Mouse (Mus musculus): Measurements from ENCODE around the gene Msh5. TPM values are rescaled to one million over a fixed set of nuclear protein-coding genes. Genes with fewer than 3 reads are reported as not detected.
A peak's percentile ranks its signal among the peaks of the same experiment; 100 is the strongest.

Msh5 gene
- polyA plus RNA-seq, 1 experiment from 2014 or later, result 4.7 TPM

DNA sequence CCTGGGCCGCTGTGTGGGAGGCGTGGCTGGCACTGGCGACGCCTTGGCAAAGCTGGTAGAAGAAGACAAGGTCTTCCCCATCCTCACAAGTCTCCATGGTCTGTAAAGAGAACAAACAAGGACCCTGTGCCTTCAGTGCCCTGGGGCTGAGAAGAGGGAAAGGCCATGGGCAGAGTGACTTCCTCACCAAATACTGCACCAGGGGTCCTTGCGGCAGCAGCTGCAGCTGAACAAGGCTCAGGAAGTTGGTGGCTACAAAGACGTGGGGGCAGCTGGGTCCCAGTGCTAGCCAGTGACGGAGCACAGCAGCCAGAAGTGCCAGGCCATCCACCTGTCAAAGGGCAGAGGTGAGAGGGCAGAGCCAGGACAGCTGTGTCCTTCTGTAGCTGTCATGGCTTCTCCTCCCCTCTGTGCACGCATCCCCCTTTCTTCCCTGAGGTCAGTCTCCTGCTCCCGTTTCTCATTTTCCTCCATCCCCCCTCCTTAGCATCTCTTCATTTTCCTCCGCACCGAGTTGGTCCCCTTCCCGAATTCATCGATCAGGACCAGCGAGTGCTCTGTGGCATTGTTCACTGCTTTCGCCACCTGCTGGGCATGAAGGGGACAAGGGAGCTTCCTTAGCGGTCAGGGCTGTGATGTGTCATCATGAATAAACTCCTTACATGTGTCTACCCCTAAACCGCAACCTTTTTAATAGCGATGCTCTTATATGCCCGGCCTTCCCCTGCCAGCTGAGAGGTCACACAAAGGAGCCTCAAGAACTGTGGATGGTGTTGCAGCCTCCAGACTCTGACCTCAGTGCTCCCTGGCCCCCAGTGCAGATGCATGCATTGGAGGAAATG is 16.6 kb downstream of the Msh5 start:
- Histone ChIP-seq H3K27me3 (replicated peaks; ENCODE audit: control insufficient read depth, insufficient read depth, low read length) (no peaks in the 10 kb centered on the region), H3K9me3 (ENCODE audit: control insufficient read depth, low read length) (no peaks in the 10 kb centered on the region), H3K4me1 (replicated peaks; ENCODE audit: control insufficient read depth, insufficient read depth, low read length) (peaks cover 30% of the 10 kb centered on the region), H3K4me2 (no peak overlapping the region), H3K9ac (ENCODE audit: low read depth, low read length) (no peak overlapping the region), H3K4me3 (ENCODE audit: low read depth, low read length) (no peak overlapping the region), H3K36me3 (ENCODE audit: control insufficient read depth, insufficient read depth, low read length) (no peaks in the 10 kb centered on the region), H3K27ac (ENCODE audit: low read depth, low read length) (no peak overlapping the region)
- 41% methylated on average over 19 of the region's 19 CpGs for WGBS
- no peak for DNase-seq (ENCODE audit: low spot score)
- ATAC-seq (replicated peaks; ENCODE audit: low FRiP score), result no peak

DNA sequence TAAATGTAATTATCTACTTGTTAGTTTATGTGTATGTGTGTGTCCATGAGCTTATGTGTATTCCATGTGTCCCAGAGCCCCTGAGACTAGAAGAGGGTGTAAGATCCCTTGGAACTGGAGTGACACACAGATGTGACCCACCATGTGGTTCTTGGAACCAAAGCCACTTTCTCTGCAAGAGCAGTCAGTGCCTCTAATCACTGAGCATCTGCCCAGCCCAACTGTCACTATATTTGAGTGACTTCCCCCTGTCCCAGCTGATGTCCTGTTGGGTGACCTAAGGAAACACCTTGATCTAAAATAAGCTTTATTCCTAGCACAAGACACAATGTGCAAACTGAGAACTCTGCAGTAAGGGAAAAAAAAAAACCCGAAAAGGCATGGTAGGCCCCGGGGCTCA is 18.2 kb downstream of the Msh5 start:
- no peak overlapping the region for H3K9ac ChIP-seq (ENCODE audit: low read depth, low read length)
- H3K4me2 ChIP-seq, result no peak overlapping the region
- peaks cover 43% of the 10 kb centered on the region for H3K4me1 ChIP-seq (replicated peaks; ENCODE audit: control insufficient read depth, insufficient read depth, low read length)
- no peaks in the 10 kb centered on the region for H3K36me3 ChIP-seq (ENCODE audit: control insufficient read depth, insufficient read depth, low read length)
- WGBS, result 67% methylated on average over 2 of the region's 2 CpGs
- no peak for ATAC-seq (replicated peaks; ENCODE audit: low FRiP score)
- no peaks in the 10 kb centered on the region for H3K9me3 ChIP-seq (ENCODE audit: control insufficient read depth, low read length)
- no peaks in the 10 kb centered on the region for H3K27me3 ChIP-seq (replicated peaks; ENCODE audit: control insufficient read depth, insufficient read depth, low read length)
- no peak overlapping the region for H3K27ac ChIP-seq (ENCODE audit: low read depth, low read length)
- H3K4me3 ChIP-seq (ENCODE audit: low read depth, low read length), result no peak overlapping the region
- no peak for DNase-seq (ENCODE audit: low spot score)

DNA sequence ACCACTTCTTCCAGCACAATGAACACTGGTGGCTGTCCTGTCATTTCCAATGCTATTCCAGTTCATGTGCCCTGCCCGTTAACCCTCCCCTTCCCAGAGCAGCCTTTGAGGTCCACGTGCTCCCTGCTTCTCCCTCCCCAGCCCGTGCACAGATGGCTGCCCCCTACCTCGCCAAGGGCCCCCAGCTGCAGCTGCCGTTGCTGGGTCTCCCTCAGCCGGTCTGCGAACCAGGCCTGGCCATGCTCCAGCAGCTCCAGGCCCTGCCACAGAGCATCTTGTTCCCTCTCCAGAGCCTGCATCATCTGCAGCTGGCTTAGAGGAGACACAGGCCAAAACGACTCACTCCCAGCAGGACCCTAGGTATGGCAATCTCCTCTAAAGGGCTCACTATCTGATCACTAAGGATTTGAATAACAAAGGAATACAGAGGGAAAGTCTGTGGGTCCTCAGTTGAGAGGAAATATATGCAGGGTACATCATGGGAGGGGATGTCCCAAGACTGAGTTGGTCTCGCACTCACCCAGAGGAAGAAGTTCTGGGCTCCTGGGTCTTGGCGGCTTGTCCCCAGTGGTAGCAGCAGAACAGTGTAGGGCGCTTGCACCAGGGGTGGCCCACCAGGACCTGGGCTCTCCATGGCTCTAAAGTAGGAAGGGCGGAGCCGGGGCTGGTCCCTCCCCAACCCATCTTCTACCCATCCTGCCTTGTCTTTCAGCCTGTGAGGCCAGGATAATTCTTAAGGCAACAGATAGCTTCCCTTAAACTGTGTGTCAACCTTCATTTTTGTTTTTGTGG is 19.1 kb downstream of the Msh5 start, which contains the start of gene Sapcd1:
Sapcd1 (minus strand) TSS at position 740 of the 792 bp plus-strand sequence.
- H3K9ac ChIP-seq (ENCODE audit: low read depth, low read length), result peak within 1 kb of the TSS; percentile 46
- no peak for DNase-seq (ENCODE audit: low spot score)
- H3K27ac ChIP-seq (ENCODE audit: low read depth, low read length), result peak within 1 kb of the TSS; percentile 32; the same call in 1 of the 2 replicates
- peak within 1 kb of the TSS; percentile 15; the same call in 1 of the 2 replicates for H3K4me3 ChIP-seq (ENCODE audit: low read depth, low read length)
- H3K27me3 ChIP-seq (replicated peaks; ENCODE audit: control insufficient read depth, insufficient read depth, low read length), result no peaks in the 10 kb centered on the region
- H3K4me2 ChIP-seq, result peak within 1 kb of the TSS; percentile 23; the same call in 1 of the 2 replicates
- H3K36me3 ChIP-seq (ENCODE audit: control insufficient read depth, insufficient read depth, low read length), result no peaks in the 10 kb centered on the region
- 0 out of 2 replicates have a peak, but pooled peaks have one; percentile 41 for ATAC-seq (replicated peaks; ENCODE audit: low FRiP score)
- H3K9me3 ChIP-seq (ENCODE audit: control insufficient read depth, low read length), result no peaks in the 10 kb centered on the region
- 54% methylated on average over 13 of the region's 13 CpGs for WGBS
- H3K4me1 ChIP-seq (replicated peaks; ENCODE audit: control insufficient read depth, insufficient read depth, low read length), result peaks cover 52% of the 10 kb centered on the region

DNA sequence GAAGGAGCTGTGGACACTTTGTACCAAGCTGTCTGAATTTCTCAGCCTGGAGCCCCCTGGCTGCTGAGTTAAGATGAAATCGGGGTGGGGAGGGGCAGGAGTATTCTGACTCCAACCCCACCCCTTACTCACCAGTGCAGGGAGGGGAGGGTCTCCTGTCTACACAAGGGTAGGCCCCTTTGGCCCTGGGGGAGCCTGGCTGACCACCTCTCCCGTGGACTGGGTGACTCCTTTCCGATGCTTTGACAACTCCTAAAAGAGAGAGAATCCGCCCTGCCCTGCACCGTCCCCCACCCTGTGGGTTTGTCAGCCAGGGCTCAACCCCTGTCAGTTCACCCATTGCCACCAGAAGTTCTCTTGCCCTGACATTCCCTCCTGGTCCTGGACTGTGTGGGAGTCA is 20.3 kb downstream of the Msh5 start:
- no peak for ATAC-seq (replicated peaks; ENCODE audit: low FRiP score)
- no peak for DNase-seq (ENCODE audit: low spot score)
- Histone ChIP-seq H3K9ac (ENCODE audit: low read depth, low read length) (no peak overlapping the region), H3K4me2 (no peak overlapping the region), H3K4me1 (replicated peaks; ENCODE audit: control insufficient read depth, insufficient read depth, low read length) (peaks cover 61% of the 10 kb centered on the region), H3K27me3 (replicated peaks; ENCODE audit: control insufficient read depth, insufficient read depth, low read length) (no peaks in the 10 kb centered on the region), H3K4me3 (ENCODE audit: low read depth, low read length) (no peak overlapping the region), H3K9me3 (ENCODE audit: control insufficient read depth, low read length) (no peaks in the 10 kb centered on the region), H3K36me3 (ENCODE audit: control insufficient read depth, insufficient read depth, low read length) (no peaks in the 10 kb centered on the region), H3K27ac (ENCODE audit: low read depth, low read length) (no peak overlapping the region)
- WGBS, result 76% methylated on average over 5 of the region's 5 CpGs

DNA sequence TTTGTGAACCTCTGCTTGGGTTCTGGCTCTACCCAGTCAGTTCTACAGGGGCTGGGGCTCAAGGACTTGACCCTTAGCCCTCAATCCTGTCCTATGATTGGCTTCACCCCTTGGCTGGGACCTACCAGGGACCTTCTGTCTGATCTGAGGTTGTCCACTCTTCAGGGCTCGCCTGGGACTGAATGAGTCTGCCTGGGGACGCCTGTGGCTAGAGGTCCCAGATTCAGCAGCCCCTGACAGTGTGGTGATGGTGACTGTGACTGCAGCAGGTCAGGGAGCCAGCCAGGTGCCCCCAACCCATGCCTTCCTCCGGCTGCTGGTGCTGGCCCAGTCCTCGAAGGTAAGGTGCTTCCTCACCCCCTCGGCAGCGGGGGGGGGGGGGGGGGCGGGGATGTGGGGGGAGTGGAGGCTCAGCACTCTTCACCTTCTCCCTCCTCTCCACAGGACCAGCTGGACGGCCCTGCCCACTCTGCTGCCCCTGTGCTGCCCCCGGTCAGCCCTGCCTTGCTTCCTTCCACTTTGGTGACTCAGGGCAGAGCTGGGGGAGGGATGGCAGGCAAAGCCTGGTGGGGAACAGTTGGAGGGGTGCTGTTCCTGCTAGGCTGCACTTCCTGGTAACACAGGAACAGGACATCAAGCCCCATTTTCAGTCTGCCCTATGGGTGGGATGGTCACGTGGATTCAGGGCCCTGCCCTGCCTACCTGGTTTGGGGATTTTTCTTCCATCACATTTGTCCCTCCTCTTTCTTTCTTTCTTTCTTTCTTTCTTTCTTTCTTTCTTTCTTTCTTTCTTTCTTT is 21.7 kb downstream of the Msh5 start:
- H3K27ac ChIP-seq (ENCODE audit: low read depth, low read length), result no peak overlapping the region
- DNase-seq (ENCODE audit: low spot score) (no peak), ATAC-seq (replicated peaks; ENCODE audit: low FRiP score) (no peak)
- H3K9ac ChIP-seq (ENCODE audit: low read depth, low read length), result no peak overlapping the region
- H3K27me3 ChIP-seq (replicated peaks; ENCODE audit: control insufficient read depth, insufficient read depth, low read length), result no peaks in the 10 kb centered on the region
- H3K4me3 ChIP-seq (ENCODE audit: low read depth, low read length), result no peak overlapping the region
- H3K9me3 ChIP-seq (ENCODE audit: control insufficient read depth, low read length), result no peaks in the 10 kb centered on the region
- peaks cover 62% of the 10 kb centered on the region for H3K4me1 ChIP-seq (replicated peaks; ENCODE audit: control insufficient read depth, insufficient read depth, low read length)
- H3K4me2 ChIP-seq, result no peak overlapping the region
- 60% methylated on average over 8 of the region's 10 CpGs for WGBS
- H3K36me3 ChIP-seq (ENCODE audit: control insufficient read depth, insufficient read depth, low read length), result no peaks in the 10 kb centered on the region

DNA sequence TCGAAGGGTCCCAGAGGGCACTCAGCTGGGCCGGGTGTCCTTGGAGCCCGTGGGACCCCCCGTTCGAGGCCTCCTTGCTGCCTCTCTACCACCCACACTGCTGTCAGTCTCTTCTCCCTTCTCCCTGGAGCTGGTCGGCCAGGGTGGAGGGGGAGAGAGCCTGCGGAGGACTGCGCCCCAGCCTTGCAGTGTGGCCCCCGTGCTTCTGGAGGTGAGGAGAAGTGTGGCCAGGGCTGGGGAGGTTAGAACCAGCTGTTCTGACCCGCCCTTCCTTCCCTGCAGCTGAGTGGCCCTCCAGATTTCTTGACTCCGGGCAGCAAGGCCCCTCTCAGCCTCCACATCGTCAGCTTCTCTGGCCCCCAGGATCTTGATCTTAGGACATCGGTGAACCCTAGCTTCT is 22.3 kb downstream of the Msh5 start:
- WGBS, result 54% methylated on average over 13 of the region's 13 CpGs
- peaks cover 55% of the 10 kb centered on the region for H3K4me1 ChIP-seq (replicated peaks; ENCODE audit: control insufficient read depth, insufficient read depth, low read length)
- H3K9ac ChIP-seq (ENCODE audit: low read depth, low read length), result no peak overlapping the region
- H3K36me3 ChIP-seq (ENCODE audit: control insufficient read depth, insufficient read depth, low read length), result no peaks in the 10 kb centered on the region
- no peaks in the 10 kb centered on the region for H3K27me3 ChIP-seq (replicated peaks; ENCODE audit: control insufficient read depth, insufficient read depth, low read length)
- no peaks in the 10 kb centered on the region for H3K9me3 ChIP-seq (ENCODE audit: control insufficient read depth, low read length)
- no peak overlapping the region for H3K4me3 ChIP-seq (ENCODE audit: low read depth, low read length)
- DNase-seq (ENCODE audit: low spot score) (no peak), ATAC-seq (replicated peaks; ENCODE audit: low FRiP score) (no peak)
- no peak overlapping the region for H3K27ac ChIP-seq (ENCODE audit: low read depth, low read length)
- no peak overlapping the region for H3K4me2 ChIP-seq

DNA sequence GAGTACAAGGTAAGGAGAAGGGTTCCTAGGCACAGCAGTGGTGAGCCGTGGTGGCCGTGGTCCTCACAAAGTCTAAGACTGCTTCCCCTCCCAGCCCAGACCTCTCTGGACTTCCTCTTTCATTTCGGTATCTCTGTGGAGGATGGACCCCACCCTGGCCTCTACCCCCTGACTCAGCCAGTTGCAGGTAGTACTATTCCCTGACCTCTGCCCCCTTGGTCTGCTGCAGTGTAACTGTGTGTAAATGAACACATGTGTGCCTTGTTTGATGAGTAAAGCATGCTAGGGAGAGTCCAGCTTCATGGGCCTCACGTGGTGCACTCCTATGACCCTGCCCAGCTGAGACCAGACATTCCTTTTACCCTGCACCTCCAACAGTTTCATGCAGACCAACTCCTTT is 22.8 kb downstream of the Msh5 start:
- Histone ChIP-seq H3K4me1 (replicated peaks; ENCODE audit: control insufficient read depth, insufficient read depth, low read length) (peaks cover 55% of the 10 kb centered on the region), H3K4me3 (ENCODE audit: low read depth, low read length) (no peak overlapping the region), H3K36me3 (ENCODE audit: control insufficient read depth, insufficient read depth, low read length) (no peaks in the 10 kb centered on the region), H3K9me3 (ENCODE audit: control insufficient read depth, low read length) (no peaks in the 10 kb centered on the region), H3K27ac (ENCODE audit: low read depth, low read length) (peak overlapping the region; percentile 41; the same call in 1 of the 2 replicates), H3K4me2 (peak overlapping the region; percentile 12; the same call in 1 of the 2 replicates), H3K27me3 (replicated peaks; ENCODE audit: control insufficient read depth, insufficient read depth, low read length) (no peaks in the 10 kb centered on the region), H3K9ac (ENCODE audit: low read depth, low read length) (no peak overlapping the region)
- DNase-seq (ENCODE audit: low spot score) (no peak), ATAC-seq (replicated peaks; ENCODE audit: low FRiP score) (no peak)
- WGBS, result 36% methylated on average over 4 of the region's 4 CpGs

DNA sequence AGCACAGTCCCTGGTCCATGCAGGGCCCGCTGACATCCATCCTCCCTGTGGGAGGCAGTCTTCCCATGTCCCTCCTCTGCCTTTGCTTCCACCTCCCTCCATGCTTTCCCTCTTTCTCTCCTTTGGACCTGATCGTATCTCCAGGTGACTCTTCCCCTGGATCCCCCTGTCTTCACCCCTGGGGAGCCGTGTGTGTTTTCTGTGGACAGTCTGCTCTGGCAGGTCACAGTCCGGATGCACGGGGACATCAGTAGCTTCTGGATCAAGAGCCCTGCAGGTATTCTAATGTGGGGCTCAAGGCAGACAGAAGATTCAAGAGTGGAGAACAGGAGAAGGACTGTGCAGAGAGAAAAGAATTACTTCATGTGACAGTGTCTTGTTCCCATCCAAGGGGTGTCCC is 23.3 kb downstream of the Msh5 start:
- Histone ChIP-seq H3K4me1 (replicated peaks; ENCODE audit: control insufficient read depth, insufficient read depth, low read length) (peaks cover 53% of the 10 kb centered on the region), H3K27me3 (replicated peaks; ENCODE audit: control insufficient read depth, insufficient read depth, low read length) (no peaks in the 10 kb centered on the region), H3K9me3 (ENCODE audit: control insufficient read depth, low read length) (no peaks in the 10 kb centered on the region), H3K27ac (ENCODE audit: low read depth, low read length) (peak overlapping the region; percentile 41; the same call in 1 of the 2 replicates), H3K9ac (ENCODE audit: low read depth, low read length) (no peak overlapping the region), H3K36me3 (ENCODE audit: control insufficient read depth, insufficient read depth, low read length) (no peaks in the 10 kb centered on the region), H3K4me2 (peak overlapping the region; percentile 12; the same call in 1 of the 2 replicates), H3K4me3 (ENCODE audit: low read depth, low read length) (no peak overlapping the region)
- ATAC-seq (replicated peaks; ENCODE audit: low FRiP score), result no peak
- WGBS, result 83% methylated on average over 5 of the region's 5 CpGs
- DNase-seq (ENCODE audit: low spot score), result no peak

Data from liver, embryonic 11.5 days (tissue).